Mouse (Mus musculus): ENCODE measurements at regions not wholly inside any gene's neighbourhood (a gene's known extent, or its start where the extent isn't known, plus 50 kb on each side); places are given as distances from the start of the nearest gene placed in this dataset.

GRCm38 (mm10) chr13:39127942-39128341, 167.3 kb upstream of the Slc35b3 start:
- in situ Hi-C loops (cut with MboI, MseI) = no loop called here

- in situ Hi-C loops (cut with MboI, MseI) = no loop called here
Measured at GRCm38 (mm10) chr13:39092058-39092457, 131.4 kb upstream of the Slc35b3 start.

- in situ Hi-C loops (cut with MboI, MseI) = no loop called here
Measured at GRCm38 (mm10) chr13:39084544-39084943, 123.9 kb upstream of the Slc35b3 start.

- in situ Hi-C loops (cut with MboI, MseI) = no loop called here
Measured at GRCm38 (mm10) chr13:39074211-39074610, 113.5 kb upstream of the Slc35b3 start.

GRCm38 (mm10) chr13:39032263-39032662, 71.6 kb upstream of the Slc35b3 start:
- in situ Hi-C loops (cut with MboI, MseI) = no loop called here

GRCm38 (mm10) chr13:39020168-39020567, 59.5 kb upstream of the Slc35b3 start:
- in situ Hi-C loops (cut with MboI, MseI) = loop anchor here (25.0 kb wide), 1 partner anchor 1742 kb away; no protein-coding TSS in a partner anchor

GRCm38 (mm10) chr13:39011696-39012095, 51.0 kb upstream of the Slc35b3 start:
- in situ Hi-C loops (cut with MboI, MseI) = loop anchor here (25.0 kb wide), 1 partner anchor 1751 kb away; no protein-coding TSS in a partner anchor
